ENCODE assay signal across 9 mouse cellular contexts in genomic region chr16:72028798-72029197, GRCm38 (mm10).
DNase-seq lines count a peak whose midpoint lies in the region; ATAC-seq and TF ChIP-seq lines count a peak whose summit lies in the region.
"Had no signal": no experiment of that assay in that cellular context is flagged by ENCODE, and none has a peak within 500 bp of the region (broad histone marks: within the 10 kb centered on the region; RNA-seq: fewer than 3 reads in every experiment).

No protein-coding gene starts in this region.

- peak overlapping the region; percentile 51 for H3K9ac ChIP-seq in embryonic facial prominence, embryonic 11.5 days (replicated peaks; ENCODE audit: low read length)
- no peak overlapping the region for H3K9ac ChIP-seq in liver, embryonic 13.5 days
- no peak overlapping the region for H3K9ac ChIP-seq in stomach, postnatal 0 days (ENCODE audit: low read length)
- H3K9ac ChIP-seq: liver, embryonic 15.5 days had no signal

- H3K27ac ChIP-seq in layer of hippocampus, adult 2 months: peak overlapping the region; percentile 72
- no peak overlapping the region for H3K27ac ChIP-seq in embryonic facial prominence, embryonic 11.5 days (replicated peaks; ENCODE audit: low read depth, low read length)
- no peak overlapping the region for H3K27ac ChIP-seq in liver, embryonic 13.5 days
- H3K27ac ChIP-seq in stomach, postnatal 0 days (replicated peaks): no peak overlapping the region
- H3K27ac ChIP-seq: liver, embryonic 15.5 days had no signal

- no peaks in the 10 kb centered on the region for H3K36me3 ChIP-seq in embryonic facial prominence, embryonic 11.5 days (replicated peaks; ENCODE audit: control insufficient read depth, insufficient read depth, low read depth, low read length)
- H3K36me3 ChIP-seq in liver, embryonic 13.5 days: no peaks in the 10 kb centered on the region
- H3K36me3 ChIP-seq in stomach, postnatal 0 days (ENCODE audit: control insufficient read depth, insufficient read depth, low read length): no peaks in the 10 kb centered on the region
- H3K36me3 ChIP-seq: liver, embryonic 15.5 days had no signal

- ATAC-seq in embryonic facial prominence, embryonic 11.5 days (replicated peaks; ENCODE audit: insufficient number of reproducible peaks, low FRiP score, low TSS enrichment, low read depth): 0 out of 2 replicates have a peak, but pooled peaks have one; percentile 64
- peak; percentile 7; the same call in 1 of the 2 replicates for ATAC-seq in granulocyte monocyte progenitor cell, adult 5-6 weeks (replicated peaks; ENCODE audit: poor library complexity, severe bottlenecking)
- no peak for ATAC-seq in liver, embryonic 13.5 days (ENCODE audit: low read depth)
- ATAC-seq in stomach, postnatal 0 days (ENCODE audit: low FRiP score, low TSS enrichment): no peak

- peak overlapping the region; percentile 66 for H3K4me3 ChIP-seq in layer of hippocampus, adult 2 months
- peak overlapping the region; percentile 47 for H3K4me3 ChIP-seq in embryonic facial prominence, embryonic 11.5 days (ENCODE audit: low read depth, low read length)
- H3K4me3 ChIP-seq in liver, embryonic 13.5 days (replicated peaks): no peak overlapping the region
- H3K4me3 ChIP-seq in stomach, postnatal 0 days (ENCODE audit: low read depth, low read length): peak overlapping the region; percentile 28
- H3K4me3 ChIP-seq: liver, embryonic 15.5 days had no signal

- no peaks in the 10 kb centered on the region; the same call in 1 of the 2 replicates for H3K27me3 ChIP-seq in embryonic facial prominence, embryonic 11.5 days (ENCODE audit: control insufficient read depth, insufficient read depth, low read length)
- H3K27me3 ChIP-seq in liver, embryonic 13.5 days: peaks cover 24% of the 10 kb centered on the region
- H3K27me3 ChIP-seq in stomach, postnatal 0 days (ENCODE audit: control insufficient read depth, insufficient read depth, low read length): no peaks in the 10 kb centered on the region

- no peaks in the 10 kb centered on the region; the same call in 1 of the 2 replicates for H3K4me1 ChIP-seq in embryonic facial prominence, embryonic 11.5 days (ENCODE audit: control insufficient read depth, insufficient read depth, low read length)
- no peaks in the 10 kb centered on the region for H3K4me1 ChIP-seq in liver, embryonic 13.5 days (replicated peaks)
- H3K4me1 ChIP-seq in stomach, postnatal 0 days (replicated peaks; ENCODE audit: control insufficient read depth, insufficient read depth): no peaks in the 10 kb centered on the region
- H3K4me1 ChIP-seq: liver, embryonic 15.5 days had no signal

- peak overlapping the region; percentile 87 for H3K4me2 ChIP-seq in embryonic facial prominence, embryonic 11.5 days (ENCODE audit: low read depth, low read length)
- H3K4me2 ChIP-seq in liver, embryonic 13.5 days: 0 out of 2 replicates have a peak overlapping the region, but pooled peaks have one; percentile 17
- peak overlapping the region; percentile 56 for H3K4me2 ChIP-seq in stomach, postnatal 0 days (replicated peaks; ENCODE audit: low read depth)
- H3K4me2 ChIP-seq: liver, embryonic 15.5 days had no signal

- 0% methylated on average over 18 of the region's 18 CpGs for WGBS in embryonic facial prominence, embryonic 11.5 days
- 2% methylated on average over 18 of the region's 18 CpGs for WGBS in liver, embryonic 13.5 days (ENCODE audit: insufficient replicate concordance)
- WGBS in stomach, postnatal 0 days: 2% methylated on average over 17 of the region's 18 CpGs

- TF ChIP-seq EP300 in stomach, postnatal 0 days (optimal IDR thresholded peaks at IDR 0.05): no peak

- no peak for TF ChIP-seq CTCF in layer of hippocampus, adult 2 months (conservative IDR thresholded peaks at IDR 0.05)
- no peak for TF ChIP-seq CTCF in stomach, postnatal 0 days (IDR thresholded peaks at IDR 0.05; ENCODE audit: low read depth)

- H3K9me3 ChIP-seq in embryonic facial prominence, embryonic 11.5 days (replicated peaks; ENCODE audit: control insufficient read depth, low read length): no peaks in the 10 kb centered on the region
- H3K9me3 ChIP-seq in liver, embryonic 13.5 days (replicated peaks): no peaks in the 10 kb centered on the region
- H3K9me3 ChIP-seq in stomach, postnatal 0 days (ENCODE audit: control insufficient read depth, low read length): no peaks in the 10 kb centered on the region
- H3K9me3 ChIP-seq: liver, embryonic 15.5 days had no signal

- DNase-seq in layer of hippocampus, adult 2 months (ENCODE audit: low spot score in 2 of 2): peak; percentile 8 to 18
- DNase-seq in layer of hippocampus, adult 11-12 months (ENCODE audit: low spot score): no peak
- peak; percentile 32 for DNase-seq in embryonic facial prominence, embryonic 11.5 days (ENCODE audit: low spot score)
- DNase-seq in liver, embryonic 13.5 days: no peak
- peak; percentile 14 for DNase-seq in stomach, postnatal 0 days (ENCODE audit: low spot score)
- no peak for DNase-seq in lung, postnatal 36 days
- DNase-seq in gastrocnemius, adult 8-10 months (ENCODE audit: low spot score in 2 of 2): no peak

Comparison
In these comparisons a context has a peak if more than half of its experiments do, and no peak if none do; other contexts are left out.
1. DNase-seq: peak in layer of hippocampus, adult 2 months (2 of 2), embryonic facial prominence, embryonic 11.5 days (single experiment) and stomach, postnatal 0 days (single experiment); none in layer of hippocampus, adult 11-12 months (single experiment), liver, embryonic 13.5 days (single experiment), lung, postnatal 36 days (single experiment) and gastrocnemius, adult 8-10 months (0 of 2).
2. ATAC-seq: peak in embryonic facial prominence, embryonic 11.5 days (single experiment) and granulocyte monocyte progenitor cell, adult 5-6 weeks (single experiment); none in liver, embryonic 13.5 days (single experiment) and stomach, postnatal 0 days (single experiment).
3. H3K4me2 ChIP-seq: peak in every context shown above with its lines; median percentile 87 in embryonic facial prominence, embryonic 11.5 days; 56 in stomach, postnatal 0 days; 17 in liver, embryonic 13.5 days.